Mouse (Mus musculus) testis, adult 2 months (tissue): ENCODE measurements around the gene Thra. TPM values are rescaled to one million over a fixed set of nuclear protein-coding genes. Genes with fewer than 3 reads are reported as not detected.

Source experiments
- H3K27ac ChIP-seq: fragments of 200-500 bp; 2 replicates; pipeline ENCODE4 v1.5.1; 2012; ENCODE audit warnings: low read depth, low read length; ENCODE audit not compliant: control insufficient read depth, insufficient read depth
- H3K27me3 ChIP-seq: fragments of 200-500 bp; 2 replicates; pipeline ENCODE4 v1.6.1; 2012; ENCODE audit warnings: mild to moderate bottlenecking, low read length, moderate library complexity; ENCODE audit not compliant: control insufficient read depth, insufficient read depth
- H3K36me3 ChIP-seq: fragments of 200-500 bp; 2 replicates; pipeline ENCODE4 v1.6.1; 2012; ENCODE audit warnings: mild to moderate bottlenecking, low read length; ENCODE audit not compliant: control insufficient read depth, insufficient read depth
- H3K4me1 ChIP-seq: fragments of 200-500 bp; 2 replicates; pipeline ENCODE4 v1.6.1; 2012; ENCODE audit warnings: low read length; ENCODE audit not compliant: control insufficient read depth, insufficient read depth
- H3K4me3 ChIP-seq: fragments of 200-500 bp; 2 replicates; pipeline ENCODE4 v1.5.1; 2012; ENCODE audit warnings: low read depth, mild to moderate bottlenecking, low read length, moderate library complexity, mixed read lengths; ENCODE audit not compliant: control insufficient read depth
- CTCF ChIP-seq: fragments of 200-500 bp; IDR thresholded peaks from 2 replicates; pipeline ENCODE4 v1.5.1; 2012; ENCODE audit warnings: low read depth, mild to moderate bottlenecking, inconsistent platforms, low read length, moderate library complexity; ENCODE audit not compliant: control insufficient read depth, insufficient read depth, insufficient replicate concordance
- POLR2A ChIP-seq: fragments of 200-500 bp; IDR thresholded peaks from 2 replicates; pipeline ENCODE4 v1.6.1; 2012; ENCODE audit warnings: low read depth, mild to moderate bottlenecking, inconsistent platforms, low read length, moderate library complexity; ENCODE audit not compliant: control insufficient read depth
- polyA plus RNA-seq: library from polyadenylated mRNA; depleted of rRNA; stranded (reverse); fragments of >200 nt; gene quantifications from 2 replicates; pipeline ENCODE4 v1.2.3, GENCODE M21; 2012

Gene Thra
- polyA plus RNA-seq, 1 experiment = 14.4 TPM

DNA sequence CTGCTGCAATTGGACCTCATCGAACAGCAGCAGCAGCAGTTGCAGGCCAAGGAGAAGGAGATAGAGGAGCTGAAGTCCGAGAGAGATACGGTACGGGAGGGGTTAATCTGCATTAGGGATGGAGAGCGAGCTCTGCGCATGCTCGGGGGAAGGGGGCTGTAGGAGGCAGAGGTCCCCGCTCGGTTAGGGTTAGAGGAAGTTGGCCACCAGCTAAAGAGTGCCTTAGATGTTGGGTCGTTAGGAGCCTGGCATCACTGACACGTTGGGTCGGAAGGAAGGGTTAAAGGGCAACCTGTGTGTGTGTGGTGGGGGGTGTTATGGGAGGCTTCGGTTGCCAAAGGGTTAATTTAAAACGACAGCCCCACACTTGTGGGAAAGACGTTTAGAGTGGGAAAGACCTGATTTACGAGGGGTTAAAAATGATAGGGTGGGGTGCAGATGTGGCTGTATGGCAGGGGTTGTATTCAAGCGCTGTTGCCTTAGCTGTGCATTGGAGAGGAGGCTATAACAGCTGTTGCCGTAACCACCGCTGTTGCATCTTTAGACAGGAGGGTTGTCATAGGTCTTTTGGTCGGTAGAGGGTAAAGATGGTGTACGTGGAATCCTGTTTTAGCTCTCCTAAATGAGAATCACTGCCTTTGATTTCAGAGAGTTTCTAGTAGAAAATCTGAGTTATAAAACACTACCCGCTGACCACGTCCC lies 56.2 kb downstream of the Thra start:
- peaks cover 4% of the 10 kb centered on the region for H3K4me1 ChIP-seq
- H3K36me3 ChIP-seq = no peaks in the 10 kb centered on the region
- no peaks in the 10 kb centered on the region for H3K27me3 ChIP-seq
- peak overlapping the region; percentile 91 for H3K4me3 ChIP-seq
- peak overlapping the region; percentile 91 for H3K27ac ChIP-seq
- peak; percentile 15; the same call in 1 of the 2 replicates for TF ChIP-seq CTCF
- peak; percentile 47; the same call in 1 of the 2 replicates for TF ChIP-seq POLR2A

DNA sequence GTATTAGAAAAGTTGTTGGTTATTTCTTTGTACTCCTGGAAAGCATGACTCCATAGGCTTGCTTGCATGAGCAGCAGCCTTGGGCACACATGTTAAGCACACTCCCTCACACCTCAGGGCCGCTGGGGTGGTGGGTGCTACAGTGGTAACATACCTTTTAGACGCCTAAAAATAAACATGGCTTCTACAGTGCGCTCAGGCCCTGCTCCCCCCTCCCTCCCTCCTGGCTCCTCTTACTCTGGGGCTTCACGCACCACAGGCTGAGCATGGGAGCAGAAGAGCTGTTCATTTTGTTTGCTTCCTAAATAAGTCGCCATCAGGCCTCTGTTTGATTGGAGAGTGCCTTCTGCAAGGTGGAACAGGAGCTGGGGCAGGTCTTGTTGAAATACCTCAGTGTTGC lies 56.9 kb downstream of the Thra start:
- Histone ChIP-seq H3K4me3 (peak overlapping the region; percentile 91), H3K27ac (no peak overlapping the region; the same call in 1 of the 2 replicates), H3K36me3 (no peaks in the 10 kb centered on the region), H3K4me1 (peaks cover 4% of the 10 kb centered on the region), H3K27me3 (no peaks in the 10 kb centered on the region)
- TF ChIP-seq CTCF = no peak

DNA sequence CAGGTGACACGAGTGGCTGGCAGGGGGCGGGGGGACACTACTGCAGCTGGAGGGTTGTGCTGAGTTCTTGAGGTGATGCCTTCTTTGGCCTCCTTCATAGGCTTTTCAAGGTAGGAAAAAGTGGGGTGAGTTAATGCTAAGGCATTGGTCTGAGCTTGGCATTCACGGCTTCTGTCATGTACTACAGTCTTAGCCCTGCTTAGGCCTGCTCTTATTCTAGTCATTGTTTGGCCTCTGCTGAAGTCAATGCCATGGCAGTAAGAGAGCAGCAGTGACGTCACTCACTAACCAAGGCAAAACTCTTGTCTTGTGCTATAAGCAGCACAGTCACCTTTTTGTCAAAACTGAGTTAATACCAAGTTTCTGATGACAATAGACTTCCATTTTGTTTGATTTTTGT lies 57.5 kb downstream of the Thra start:
- TF ChIP-seq CTCF (no peak), POLR2A (no peak)
- peaks cover 2% of the 10 kb centered on the region; the same call in 1 of the 2 replicates for H3K36me3 ChIP-seq
- H3K27ac ChIP-seq = no peak overlapping the region
- H3K27me3 ChIP-seq = no peaks in the 10 kb centered on the region
- peak overlapping the region; percentile 91 for H3K4me3 ChIP-seq
- peaks cover 4% of the 10 kb centered on the region for H3K4me1 ChIP-seq

DNA sequence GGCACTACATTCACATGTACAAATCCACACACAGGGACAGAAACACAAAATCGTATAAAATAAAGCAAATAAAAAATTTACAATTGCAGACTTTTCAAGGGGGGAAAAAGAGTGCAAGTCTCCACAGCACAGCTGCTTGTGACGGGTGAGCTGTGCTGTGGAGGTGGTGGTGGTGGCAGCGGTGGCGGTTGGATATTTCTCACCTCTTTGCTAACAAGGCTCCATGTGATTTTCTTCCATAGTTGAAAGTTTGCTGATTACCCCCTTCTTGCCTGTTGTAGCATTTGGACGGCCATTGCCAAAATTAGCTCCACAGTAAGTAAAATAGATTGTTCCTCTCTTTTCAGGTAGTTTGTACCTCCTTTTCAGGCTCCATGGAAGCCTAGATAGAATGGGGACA lies 64.2 kb downstream of the Thra start, which contains the start of gene Casc3:
Gene Casc3 (plus strand): TSS at position 301 of the 400 bp plus-strand sequence.
- no peaks in the 10 kb centered on the region for H3K27me3 ChIP-seq
- H3K27ac ChIP-seq = no peak within 1 kb of the TSS
- no peak within 1 kb of the TSS for H3K4me3 ChIP-seq
- no peak for TF ChIP-seq CTCF
- TF ChIP-seq POLR2A = no peak
- H3K4me1 ChIP-seq = no peaks in the 10 kb centered on the region
- peaks cover 3% of the 10 kb centered on the region; the same call in 1 of the 2 replicates for H3K36me3 ChIP-seq

DNA sequence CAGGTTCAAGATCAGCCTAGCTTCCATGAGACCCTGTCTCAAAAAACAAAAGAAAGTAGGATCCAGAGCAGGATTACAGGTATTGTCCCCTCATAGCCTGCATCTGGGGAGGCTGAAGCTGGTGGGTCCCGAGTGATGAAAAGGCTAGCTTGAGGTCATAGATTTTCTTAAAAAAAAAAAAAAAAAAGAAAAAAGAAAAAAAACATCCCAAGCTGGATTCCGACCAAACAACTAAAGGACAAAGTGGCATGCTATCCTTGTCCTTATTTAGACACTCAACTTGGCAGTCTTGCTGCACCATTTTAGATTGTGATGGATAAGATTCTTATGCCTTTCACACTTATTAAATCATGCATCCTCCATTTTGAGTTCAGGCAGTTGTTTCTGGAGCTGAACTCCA lies 68.0 kb downstream of the Thra start:
- Histone ChIP-seq H3K4me1 (no peaks in the 10 kb centered on the region), H3K36me3 (peaks cover 3% of the 10 kb centered on the region), H3K4me3 (peak overlapping the region; percentile 27; the same call in 1 of the 2 replicates), H3K27ac (no peak overlapping the region), H3K27me3 (no peaks in the 10 kb centered on the region)
- TF ChIP-seq CTCF (no peak), POLR2A (no peak)

DNA sequence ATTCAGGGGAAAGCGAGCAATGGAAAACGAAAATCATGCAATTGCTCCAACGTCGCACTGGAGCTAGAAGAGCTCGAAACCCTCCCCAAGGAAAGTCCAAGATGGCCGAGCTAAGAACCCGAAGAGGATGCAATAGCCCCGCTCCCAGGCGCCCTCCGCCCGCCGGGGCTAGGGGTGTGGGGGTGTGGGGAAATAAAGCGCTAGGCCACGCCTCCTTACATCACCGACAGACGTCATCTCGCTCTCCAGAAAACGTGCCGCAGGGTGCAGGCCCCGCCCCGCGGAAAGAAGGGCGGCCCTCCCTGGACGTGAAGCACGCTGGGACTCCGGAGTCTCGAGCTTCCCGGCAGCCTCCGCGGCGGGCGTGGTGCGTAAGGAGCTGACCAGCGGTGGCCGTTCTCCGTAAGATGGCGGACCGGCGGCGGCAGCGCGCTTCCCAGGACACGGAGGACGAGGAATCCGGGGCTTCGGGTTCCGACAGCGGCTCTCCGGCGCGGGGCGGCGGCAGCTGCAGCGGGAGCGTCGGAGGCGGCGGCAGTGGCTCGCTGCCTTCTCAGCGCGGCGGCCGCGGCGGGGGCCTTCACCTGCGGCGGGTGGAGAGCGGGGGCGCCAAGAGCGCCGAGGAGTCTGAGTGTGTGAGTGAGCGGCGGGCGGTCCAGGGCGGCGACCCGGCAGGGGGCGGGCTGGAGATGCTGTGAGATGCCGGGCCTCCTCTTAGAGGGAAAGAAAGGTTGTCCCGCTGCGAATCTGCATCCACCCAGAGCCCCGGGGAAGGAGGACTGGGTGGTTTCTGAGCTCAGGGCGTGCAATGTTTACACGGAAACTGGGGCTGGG lies 69.2 kb downstream of the Thra start:
- TF ChIP-seq CTCF (no peak), POLR2A (peak; percentile 99)
- Histone ChIP-seq H3K27me3 (no peaks in the 10 kb centered on the region), H3K36me3 (peaks cover 1% of the 10 kb centered on the region), H3K27ac (peak overlapping the region; percentile 94), H3K4me3 (peak overlapping the region; percentile 95), H3K4me1 (no peaks in the 10 kb centered on the region)

DNA sequence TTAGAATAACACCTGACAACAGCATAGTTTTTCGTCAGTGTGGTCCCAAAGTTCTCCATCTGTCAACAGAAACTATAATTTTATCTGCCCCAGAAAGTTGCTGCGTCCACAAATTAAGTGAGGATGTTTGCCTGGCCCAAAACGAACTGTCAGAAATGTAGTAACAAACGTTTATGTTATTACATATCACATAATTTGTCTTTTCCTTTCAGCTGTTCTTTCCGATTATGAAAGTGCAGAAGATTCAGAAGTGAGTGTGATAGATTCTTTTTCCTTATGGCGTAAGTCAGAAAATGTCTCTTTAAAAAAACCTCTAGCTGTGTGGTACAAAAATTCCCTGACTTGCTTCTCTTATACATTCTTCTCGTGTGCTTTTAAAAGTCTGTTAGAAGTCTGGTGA lies 70.2 kb downstream of the Thra start:
- TF ChIP-seq CTCF = no peak
- TF ChIP-seq POLR2A = no peak
- H3K4me3 ChIP-seq = peak overlapping the region; percentile 95
- H3K4me1 ChIP-seq = no peaks in the 10 kb centered on the region
- H3K27me3 ChIP-seq = no peaks in the 10 kb centered on the region
- H3K27ac ChIP-seq = no peak overlapping the region
- peaks cover 3% of the 10 kb centered on the region for H3K36me3 ChIP-seq
